Mouse (Mus musculus): ENCODE measurements around the gene Gm17662. TPM values are rescaled to one million over a fixed set of nuclear protein-coding genes. Genes with fewer than 3 reads are reported as not detected.

Gene Gm17662
- total RNA-seq, 2 experiments from 2014 or later, result not detected

- DNase-seq (ENCODE audit: low spot score in 2 of 2), result no peak
These were observed 30.4 kb downstream of the Gm17662 start for GRCm38 (mm10) chr4:104887486-104887885.

- no peak for DNase-seq (ENCODE audit: low spot score in 2 of 2)
These were observed 31.6 kb downstream of the Gm17662 start for GRCm38 (mm10) chr4:104888499-104889262.

- DNase-seq (ENCODE audit: low spot score in 2 of 2), result no peak
These were observed 34.6 kb downstream of the Gm17662 start for GRCm38 (mm10) chr4:104891708-104892107.

- DNase-seq (ENCODE audit: low spot score in 2 of 2), result no peak
These were observed 36.5 kb downstream of the Gm17662 start for GRCm38 (mm10) chr4:104893588-104893987.

- DNase-seq (ENCODE audit: low spot score in 2 of 2), result peak; percentile 27 to 82
These were observed 37.0 kb downstream of the Gm17662 start for GRCm38 (mm10) chr4:104894004-104894734.

- no peak for DNase-seq (ENCODE audit: low spot score in 2 of 2)
These were observed 45.7 kb downstream of the Gm17662 start for GRCm38 (mm10) chr4:104902836-104903235.

GRCm38 (mm10) chr4:104905049-104905448 lies 47.9 kb downstream of the Gm17662 start:
- no peak for DNase-seq (ENCODE audit: low spot score in 2 of 2)

Other genes starting within 250 kb of the Gm17662 start
- not detected for gene C8b, start 91.0 kb upstream of the Gm17662 start, total RNA-seq (2021)
- gene C8a, start 19.1 kb downstream of the Gm17662 start, total RNA-seq (2021), result not detected
- gene Fyb2, start 56.1 kb downstream of the Gm17662 start, total RNA-seq (2021), result 1 to 10 TPM; 2.6 TPM